Mouse (Mus musculus): ENCODE results near the gene Pqlc2. TPM values are rescaled to one million over a fixed set of nuclear protein-coding genes. Genes with fewer than 3 reads are reported as not detected.

The Pqlc2 gene
- total and polyA plus RNA-seq, 2 experiments from 2014 or later, result 6.8 to 7.7 TPM

- H3K36me3 ChIP-seq (replicated peaks; ENCODE audit: control insufficient read depth, insufficient read depth, low read length), result no peaks in the 10 kb centered on the region
- 81% methylated on average over 5 of the region's 5 CpGs for WGBS
- H3K4me2 ChIP-seq (ENCODE audit: low read depth, low read length), result no peak overlapping the region
- no peaks in the 10 kb centered on the region for H3K9me3 ChIP-seq (replicated peaks; ENCODE audit: control insufficient read depth, low read length)
- no peaks in the 10 kb centered on the region for H3K27me3 ChIP-seq (ENCODE audit: control insufficient read depth, insufficient read depth, low read length)
- TF ChIP-seq EP300 (IDR thresholded peaks at IDR 0.05; ENCODE audit: low read depth) (no peak), CTCF (IDR thresholded peaks at IDR 0.05; ENCODE audit: low read depth) (no peak)
- H3K4me3 ChIP-seq (ENCODE audit: low read depth, low read length), result no peak overlapping the region
- DNase-seq (ENCODE audit: low spot score) (no peak), ATAC-seq (ENCODE audit: insufficient read depth, low read depth) (no peak)
- H3K4me1 ChIP-seq (ENCODE audit: control insufficient read depth, insufficient read depth), result peaks cover 36% of the 10 kb centered on the region
- no peak overlapping the region for H3K27ac ChIP-seq (ENCODE audit: low read depth)
- H3K9ac ChIP-seq (replicated peaks; ENCODE audit: low read depth, low read length), result no peak overlapping the region
Measured at GRCm38 (mm10) chr4:139248736-139249135, 61.8 kb downstream of the Pqlc2 start.

DNA sequence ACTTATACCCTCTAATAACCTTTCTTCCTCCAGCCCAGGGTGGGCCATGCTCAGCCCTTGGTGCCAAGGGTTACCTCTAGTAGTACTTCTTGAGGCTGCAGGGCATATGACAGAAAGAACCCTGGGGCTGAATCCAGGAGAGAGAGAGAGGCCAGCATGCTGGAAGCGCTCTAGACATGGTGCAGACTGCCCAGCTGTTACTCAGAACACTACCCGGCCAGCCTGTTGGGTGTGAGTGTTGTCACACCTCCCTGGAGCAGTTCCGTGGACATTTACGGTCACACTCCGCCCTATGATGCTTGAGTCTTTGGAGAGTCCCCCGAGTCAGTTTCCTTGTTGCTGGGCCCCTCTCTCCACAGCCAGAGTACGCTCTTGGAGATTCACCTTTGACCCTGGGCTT is 62.5 kb downstream of the Pqlc2 start:
- WGBS, result 67% methylated on average over 7 of the region's 7 CpGs
- Histone ChIP-seq H3K27me3 (ENCODE audit: control insufficient read depth, insufficient read depth, low read length) (no peaks in the 10 kb centered on the region), H3K9me3 (replicated peaks; ENCODE audit: control insufficient read depth, low read length) (no peaks in the 10 kb centered on the region), H3K4me3 (ENCODE audit: low read depth, low read length) (no peak overlapping the region), H3K27ac (ENCODE audit: low read depth) (no peak overlapping the region), H3K9ac (replicated peaks; ENCODE audit: low read depth, low read length) (no peak overlapping the region), H3K4me1 (ENCODE audit: control insufficient read depth, insufficient read depth) (peaks cover 41% of the 10 kb centered on the region), H3K4me2 (ENCODE audit: low read depth, low read length) (no peak overlapping the region), H3K36me3 (replicated peaks; ENCODE audit: control insufficient read depth, insufficient read depth, low read length) (no peaks in the 10 kb centered on the region)
- ATAC-seq (ENCODE audit: insufficient read depth, low read depth), result no peak
- no peak for DNase-seq (ENCODE audit: low spot score)
- no peak for TF ChIP-seq CTCF (IDR thresholded peaks at IDR 0.05; ENCODE audit: low read depth)
- no peak for TF ChIP-seq EP300 (IDR thresholded peaks at IDR 0.05; ENCODE audit: low read depth)

GRCm38 (mm10) chr4:139246130-139246877 is 64.2 kb downstream of the Pqlc2 start:
- 71% methylated on average over 7 of the region's 7 CpGs for WGBS
- Histone ChIP-seq H3K9me3 (replicated peaks; ENCODE audit: control insufficient read depth, low read length) (no peaks in the 10 kb centered on the region), H3K9ac (replicated peaks; ENCODE audit: low read depth, low read length) (no peak overlapping the region), H3K4me2 (ENCODE audit: low read depth, low read length) (no peak overlapping the region), H3K27me3 (ENCODE audit: control insufficient read depth, insufficient read depth, low read length) (no peaks in the 10 kb centered on the region), H3K36me3 (replicated peaks; ENCODE audit: control insufficient read depth, insufficient read depth, low read length) (peaks cover 7% of the 10 kb centered on the region), H3K4me1 (ENCODE audit: control insufficient read depth, insufficient read depth) (peaks cover 49% of the 10 kb centered on the region), H3K27ac (ENCODE audit: low read depth) (no peak overlapping the region), H3K4me3 (ENCODE audit: low read depth, low read length) (no peak overlapping the region)
- no peak for DNase-seq (ENCODE audit: low spot score)
- TF ChIP-seq EP300 (IDR thresholded peaks at IDR 0.05; ENCODE audit: low read depth), result no peak
- TF ChIP-seq CTCF (IDR thresholded peaks at IDR 0.05; ENCODE audit: low read depth), result no peak
- no peak for ATAC-seq (ENCODE audit: insufficient read depth, low read depth)

DNA sequence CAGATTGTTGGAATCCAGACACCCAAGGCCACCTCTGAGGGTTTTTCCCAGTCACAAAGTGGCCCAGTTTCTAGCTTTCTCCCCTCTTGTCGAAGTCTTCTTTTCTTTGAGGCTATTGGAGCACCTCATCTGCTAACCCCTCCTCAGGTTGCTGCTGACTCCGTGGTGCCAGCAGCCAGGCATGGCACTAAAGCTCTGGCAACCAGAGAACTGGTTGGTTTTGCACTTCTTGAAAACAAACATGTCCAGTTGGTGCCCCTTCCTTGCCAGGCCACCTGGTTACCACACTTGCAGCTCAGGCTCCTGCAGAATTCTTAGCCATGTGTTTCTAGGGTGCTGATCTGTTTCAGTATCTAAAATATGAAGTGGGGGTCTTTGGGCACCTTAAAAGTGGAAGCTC is 65.0 kb downstream of the Pqlc2 start:
- ATAC-seq (ENCODE audit: insufficient read depth, low read depth), result no peak
- Histone ChIP-seq H3K27ac (ENCODE audit: low read depth) (no peak overlapping the region), H3K36me3 (replicated peaks; ENCODE audit: control insufficient read depth, insufficient read depth, low read length) (peaks cover 15% of the 10 kb centered on the region), H3K4me1 (ENCODE audit: control insufficient read depth, insufficient read depth) (peaks cover 50% of the 10 kb centered on the region), H3K4me3 (ENCODE audit: low read depth, low read length) (no peak overlapping the region), H3K9me3 (replicated peaks; ENCODE audit: control insufficient read depth, low read length) (no peaks in the 10 kb centered on the region), H3K27me3 (ENCODE audit: control insufficient read depth, insufficient read depth, low read length) (no peaks in the 10 kb centered on the region), H3K4me2 (ENCODE audit: low read depth, low read length) (no peak overlapping the region), H3K9ac (replicated peaks; ENCODE audit: low read depth, low read length) (no peak overlapping the region)
- TF ChIP-seq EP300 (IDR thresholded peaks at IDR 0.05; ENCODE audit: low read depth) (no peak), CTCF (IDR thresholded peaks at IDR 0.05; ENCODE audit: low read depth) (no peak)
- 82% methylated on average over 2 of the region's 2 CpGs for WGBS
- no peak for DNase-seq (ENCODE audit: low spot score)

DNA sequence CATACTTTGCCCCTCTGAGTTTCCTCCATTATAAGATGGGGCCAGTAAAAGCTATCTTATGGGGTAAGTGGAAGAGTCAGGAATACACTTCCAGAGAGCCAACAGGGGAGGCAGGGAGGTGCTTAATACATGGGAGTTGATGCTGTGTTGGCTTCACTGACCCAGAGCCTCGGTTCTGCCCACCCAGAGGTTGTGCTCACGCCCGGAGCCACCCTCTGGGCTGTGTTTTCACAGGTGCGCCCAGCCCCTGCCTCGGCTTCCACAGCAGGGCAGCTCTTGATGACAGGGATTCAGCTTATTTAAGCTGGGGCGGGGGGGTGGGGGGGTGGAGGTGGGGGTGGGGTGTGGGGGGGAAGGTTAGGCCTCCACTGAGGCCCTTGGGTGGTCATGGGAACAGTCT is 65.7 kb downstream of the Pqlc2 start:
- Histone ChIP-seq H3K27me3 (ENCODE audit: control insufficient read depth, insufficient read depth, low read length) (no peaks in the 10 kb centered on the region), H3K36me3 (replicated peaks; ENCODE audit: control insufficient read depth, insufficient read depth, low read length) (peaks cover 23% of the 10 kb centered on the region), H3K9ac (replicated peaks; ENCODE audit: low read depth, low read length) (0 out of 2 replicates have a peak overlapping the region, but pooled peaks have one; percentile 10), H3K27ac (ENCODE audit: low read depth) (no peak overlapping the region), H3K4me1 (ENCODE audit: control insufficient read depth, insufficient read depth) (peaks cover 45% of the 10 kb centered on the region), H3K9me3 (replicated peaks; ENCODE audit: control insufficient read depth, low read length) (no peaks in the 10 kb centered on the region), H3K4me2 (ENCODE audit: low read depth, low read length) (no peak overlapping the region), H3K4me3 (ENCODE audit: low read depth, low read length) (no peak overlapping the region)
- DNase-seq (ENCODE audit: low spot score) (no peak), ATAC-seq (ENCODE audit: insufficient read depth, low read depth) (no peak)
- TF ChIP-seq CTCF (IDR thresholded peaks at IDR 0.05; ENCODE audit: low read depth) (no peak), EP300 (IDR thresholded peaks at IDR 0.05; ENCODE audit: low read depth) (no peak)
- 79% methylated on average over 5 of the region's 6 CpGs for WGBS

DNA sequence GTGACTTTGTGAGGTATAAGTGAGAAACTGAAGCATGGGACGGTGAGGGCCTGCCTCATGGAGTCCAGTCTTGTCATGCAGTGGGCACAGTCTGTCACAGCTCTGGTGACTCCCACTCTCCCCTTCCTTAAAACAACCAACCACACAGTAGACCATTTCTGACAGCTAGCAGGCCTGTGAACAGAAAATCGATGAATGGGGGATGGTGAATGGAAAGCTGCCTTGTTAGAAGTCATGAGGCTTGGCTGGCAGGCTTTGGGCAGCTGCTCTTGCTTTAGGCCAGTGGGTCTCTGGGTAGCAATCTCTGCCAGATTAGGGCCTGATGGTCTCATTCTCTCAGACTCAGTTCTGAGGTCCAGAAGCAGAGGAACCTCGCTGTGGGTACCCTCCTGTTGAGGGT is 66.3 kb downstream of the Pqlc2 start:
- Histone ChIP-seq H3K4me1 (ENCODE audit: control insufficient read depth, insufficient read depth) (peaks cover 41% of the 10 kb centered on the region), H3K36me3 (replicated peaks; ENCODE audit: control insufficient read depth, insufficient read depth, low read length) (peaks cover 29% of the 10 kb centered on the region)
- no peak for ATAC-seq (ENCODE audit: insufficient read depth, low read depth)

More for the DNA sequence above, 66.3 kb downstream of the Pqlc2 start:
- no peaks in the 10 kb centered on the region for H3K9me3 ChIP-seq (replicated peaks; ENCODE audit: control insufficient read depth, low read length)
- WGBS, result 81% methylated on average over 3 of the region's 3 CpGs
- DNase-seq (ENCODE audit: low spot score), result no peak
- H3K9ac ChIP-seq (replicated peaks; ENCODE audit: low read depth, low read length), result 0 out of 2 replicates have a peak overlapping the region, but pooled peaks have one; percentile 10
- no peak overlapping the region for H3K27ac ChIP-seq (ENCODE audit: low read depth)
- H3K27me3 ChIP-seq (ENCODE audit: control insufficient read depth, insufficient read depth, low read length), result no peaks in the 10 kb centered on the region
- H3K4me3 ChIP-seq (ENCODE audit: low read depth, low read length), result no peak overlapping the region
- TF ChIP-seq EP300 (IDR thresholded peaks at IDR 0.05; ENCODE audit: low read depth), result no peak
- no peak for TF ChIP-seq CTCF (IDR thresholded peaks at IDR 0.05; ENCODE audit: low read depth)
- no peak overlapping the region for H3K4me2 ChIP-seq (ENCODE audit: low read depth, low read length)

Small RNA genes lying within 50 kb of the gene (microRNA-seq; reads per million reads assigned to microRNA genes)
- gene Gm24245 (not detected), gene Gm25732 (not detected)

Other genes starting within 250 kb of the Pqlc2 start
- not detected in 2 replicates for gene Htr6, start 235.1 kb downstream of the Pqlc2 start, total RNA-seq (2014; rRNA removed; ENCODE audit: low replicate concordance)
- gene Htr6, start 235.1 kb downstream of the Pqlc2 start, polyA plus RNA-seq (2015; fragmentation: Nextera tagmentation; extraction: Ambion mirVana), result not detected in 2 replicates
- gene Nbl1, start 217.7 kb downstream of the Pqlc2 start, total RNA-seq (2014; rRNA removed; ENCODE audit: low replicate concordance), result 33.2 and 55.8 TPM in 2 replicates
- 14.2 and 16.8 TPM in 2 replicates for gene Nbl1, start 217.7 kb downstream of the Pqlc2 start, polyA plus RNA-seq (2015; fragmentation: Nextera tagmentation; extraction: Ambion mirVana)
- 29.2 and 33.2 TPM in 2 replicates for gene Minos1, start 179.6 kb downstream of the Pqlc2 start, total RNA-seq (2014; rRNA removed; ENCODE audit: low replicate concordance)
- gene Minos1, start 179.6 kb downstream of the Pqlc2 start, polyA plus RNA-seq (2015; fragmentation: Nextera tagmentation; extraction: Ambion mirVana), result 1,270 and 1,334 TPM in 2 replicates
- 131 and 177 TPM in 2 replicates for gene Capzb, start 117.8 kb downstream of the Pqlc2 start, total RNA-seq (2014; rRNA removed; ENCODE audit: low replicate concordance)
- 355 and 363 TPM in 2 replicates for gene Capzb, start 117.8 kb downstream of the Pqlc2 start, polyA plus RNA-seq (2015; fragmentation: Nextera tagmentation; extraction: Ambion mirVana)
- gene Akr7a5, start within 50 bp of the Pqlc2 start, total RNA-seq (2014; rRNA removed; ENCODE audit: low replicate concordance), result 62.5 and 67.1 TPM in 2 replicates
- gene Akr7a5, start within 50 bp of the Pqlc2 start, polyA plus RNA-seq (2015; fragmentation: Nextera tagmentation; extraction: Ambion mirVana), result 65.3 and 66.4 TPM in 2 replicates
- 31.3 and 43.4 TPM in 2 replicates for gene Mrto4, start 41.9 kb upstream of the Pqlc2 start, total RNA-seq (2014; rRNA removed; ENCODE audit: low replicate concordance)
- gene Mrto4, start 41.9 kb upstream of the Pqlc2 start, polyA plus RNA-seq (2015; fragmentation: Nextera tagmentation; extraction: Ambion mirVana), result 41.5 and 45.1 TPM in 2 replicates
- gene Emc1, start 41.9 kb upstream of the Pqlc2 start, total RNA-seq (2014; rRNA removed; ENCODE audit: low replicate concordance), result 41.5 and 48.4 TPM in 2 replicates
- 24.0 and 25.3 TPM in 2 replicates for gene Emc1, start 41.9 kb upstream of the Pqlc2 start, polyA plus RNA-seq (2015; fragmentation: Nextera tagmentation; extraction: Ambion mirVana)
- gene Ubr4, start 41.9 kb upstream of the Pqlc2 start, total RNA-seq (2014; rRNA removed; ENCODE audit: low replicate concordance), result 80.6 and 120 TPM in 2 replicates
- gene Ubr4, start 41.9 kb upstream of the Pqlc2 start, polyA plus RNA-seq (2015; fragmentation: Nextera tagmentation; extraction: Ambion mirVana), result 34.5 and 41.0 TPM in 2 replicates
- 6.4 and 7.7 TPM in 2 replicates for gene Iffo2, start 219.8 kb upstream of the Pqlc2 start, total RNA-seq (2014; rRNA removed; ENCODE audit: low replicate concordance)
- 2.4 and 2.9 TPM in 2 replicates for gene Iffo2, start 219.8 kb upstream of the Pqlc2 start, polyA plus RNA-seq (2015; fragmentation: Nextera tagmentation; extraction: Ambion mirVana)